ENCODE assay signal across 23 mouse cellular contexts in genomic region chr17:44599132-44599531, GRCm38 (mm10).
A peak's percentile ranks its signal among the peaks of the same experiment; 100 is the strongest.
DNase-seq lines count a peak whose midpoint lies in the region; ATAC-seq and TF ChIP-seq lines count a peak whose summit lies in the region.
"Had no signal": no experiment of that assay in that cellular context is flagged by ENCODE, and none has a peak within 500 bp of the region (broad histone marks: within the 10 kb centered on the region; RNA-seq: fewer than 3 reads in every experiment).

No protein-coding gene starts in this region.

- no peak for TF ChIP-seq RAD21 in CH12.LX (IDR thresholded peaks at IDR 0.05; ENCODE audit: low read depth, low read length)

- no peaks in the 10 kb centered on the region for H3K27me3 ChIP-seq in kidney, embryonic 16.5 days (ENCODE audit: insufficient read depth, low read length)
- no peaks in the 10 kb centered on the region for H3K27me3 ChIP-seq in CH12.LX (replicated peaks)
- H3K27me3 ChIP-seq in small intestine, adult 2 months (ENCODE audit: control insufficient read depth, insufficient read depth, low read length), result no peaks in the 10 kb centered on the region
- no peaks in the 10 kb centered on the region for H3K27me3 ChIP-seq in midbrain, postnatal 0 days (ENCODE audit: insufficient read depth, low read length)
- H3K27me3 ChIP-seq: heart, embryonic 13.5 days; hindbrain, embryonic 15.5 days; liver, embryonic 13.5 days; lung, embryonic 15.5 days; neural tube, embryonic 15.5 days had no signal

- H3K4me3 ChIP-seq in kidney, embryonic 16.5 days (ENCODE audit: low read length), result no peak overlapping the region
- peak overlapping the region in 2 of 3 experiments; percentile 5 to 37 for H3K4me3 ChIP-seq in CH12.LX (replicated peaks in 1 of 3; ENCODE audit: low read depth in 2 of 3, low read length in 2 of 3, poor library complexity in 1 of 3)
- no peak overlapping the region for H3K4me3 ChIP-seq in small intestine, adult 2 months (ENCODE audit: low read depth, low read length)
- H3K4me3 ChIP-seq in midbrain, postnatal 0 days (ENCODE audit: low read depth, low read length), result no peak overlapping the region
- H3K4me3 ChIP-seq: erythroblast, embryonic 14.5 days; heart, embryonic 13.5 days; hindbrain, embryonic 15.5 days; limb, embryonic 12.5 days; liver, embryonic 13.5 days; lung, embryonic 15.5 days; neural tube, embryonic 15.5 days had no signal

- no peak for DNase-seq in kidney, adult 11 months
- DNase-seq in CH12.LX (ENCODE audit: extremely low read depth), result no peak
- no peak for DNase-seq in ovary, postnatal 36 days (ENCODE audit: low spot score)
- no peak for DNase-seq in midbrain, postnatal 0 days (ENCODE audit: low spot score)
- DNase-seq: cerebellum, adult 2 months; gastrocnemius, postnatal 36 days; heart, postnatal 36 days; kidney, postnatal 36 days; liver, embryonic 13.5 days; lung, postnatal 4 days; midbrain, embryonic 14.5 days had no signal

- 94% methylated on average over 2 of the region's 2 CpGs for WGBS in kidney, embryonic 16.5 days
- 79% methylated on average over 2 of the region's 2 CpGs for WGBS in small intestine, adult 2 months
- WGBS in midbrain, postnatal 0 days, result 97% methylated on average over 2 of the region's 2 CpGs

- H3K4me2 ChIP-seq in kidney, embryonic 16.5 days (replicated peaks; ENCODE audit: low read depth, low read length), result no peak overlapping the region
- H3K4me2 ChIP-seq in CH12.LX (ENCODE audit: insufficient read depth, low read depth, poor library complexity, severe bottlenecking), result peak overlapping the region; percentile 95
- no peak overlapping the region for H3K4me2 ChIP-seq in midbrain, postnatal 0 days (ENCODE audit: low read depth, low read length, poor library complexity, severe bottlenecking)
- H3K4me2 ChIP-seq: heart, embryonic 13.5 days; hindbrain, embryonic 15.5 days; limb, embryonic 12.5 days; liver, embryonic 13.5 days; lung, embryonic 15.5 days; neural tube, embryonic 15.5 days had no signal

- H3K9me3 ChIP-seq in kidney, embryonic 16.5 days (ENCODE audit: low read length), result no peaks in the 10 kb centered on the region
- H3K9me3 ChIP-seq in CH12.LX (replicated peaks; ENCODE audit: low read length), result no peaks in the 10 kb centered on the region
- no peaks in the 10 kb centered on the region for H3K9me3 ChIP-seq in midbrain, postnatal 0 days (ENCODE audit: low read length)
- H3K9me3 ChIP-seq: heart, embryonic 13.5 days; hindbrain, embryonic 15.5 days; limb, embryonic 12.5 days; liver, embryonic 13.5 days; lung, embryonic 15.5 days; neural tube, embryonic 15.5 days had no signal

- TF ChIP-seq EP300 in CH12.LX (IDR thresholded peaks at IDR 0.05; ENCODE audit: low read length), result no peak; the same call in 1 of the 2 replicates

- TF ChIP-seq POLR2A in CH12.LX (IDR thresholded peaks at IDR 0.05; ENCODE audit: low read depth, low read length), result no peak
- TF ChIP-seq POLR2A in small intestine, adult 2 months (IDR thresholded peaks at IDR 0.05; ENCODE audit: low read depth, low read length), result no peak

- in situ Hi-C loops in CH12.LX (cut with MboI; ENCODE audit: low pct_ligation_motif_present, low pct_unique_long_range_greater_than_20kb, low sequenced_read_pairs), result no loop called here

- no peaks in the 10 kb centered on the region for H3K79me2 ChIP-seq in CH12.LX (replicated peaks; ENCODE audit: control insufficient read depth, extremely low read depth, insufficient read depth, poor library complexity, severe bottlenecking)

- ATAC-seq in kidney, embryonic 16.5 days (ENCODE audit: low FRiP score, low TSS enrichment), result no peak
- ATAC-seq in common myeloid progenitor, adult 5-6 weeks (replicated peaks; ENCODE audit: low read depth, poor library complexity, severe bottlenecking), result 0 out of 2 replicates have a peak, but pooled peaks have one; percentile 42
- no peak for ATAC-seq in midbrain, postnatal 0 days (ENCODE audit: low FRiP score)
- ATAC-seq: forebrain, embryonic 14.5 days; intestine, postnatal 0 days had no signal

- TF ChIP-seq CTCF in CH12.LX (conservative IDR thresholded peaks at IDR 0.05 in 1 of 2, IDR thresholded peaks at IDR 0.05 in 1 of 2; ENCODE audit: low read depth in 2 of 2, low read length in 2 of 2), result no peak
- no peak for TF ChIP-seq CTCF in small intestine, adult 2 months (IDR thresholded peaks at IDR 0.05; ENCODE audit: extremely low read depth, insufficient read length, insufficient replicate concordance, low read depth, low read length)
- TF ChIP-seq CTCF in midbrain, postnatal 0 days (IDR thresholded peaks at IDR 0.05), result no peak

- no peaks in the 10 kb centered on the region for H3K36me3 ChIP-seq in kidney, embryonic 16.5 days (ENCODE audit: insufficient read depth, low read length)
- no peaks in the 10 kb centered on the region for H3K36me3 ChIP-seq in CH12.LX (replicated peaks in 1 of 2; ENCODE audit: control insufficient read depth in 1 of 2, insufficient read depth in 1 of 2, low read length in 1 of 2)
- H3K36me3 ChIP-seq in small intestine, adult 2 months (ENCODE audit: control insufficient read depth, insufficient read depth, low read length), result no peaks in the 10 kb centered on the region
- no peaks in the 10 kb centered on the region for H3K36me3 ChIP-seq in midbrain, postnatal 0 days (ENCODE audit: insufficient read depth, low read length)
- H3K36me3 ChIP-seq: G1E; heart, embryonic 13.5 days; hindbrain, embryonic 15.5 days; limb, embryonic 12.5 days; liver, embryonic 13.5 days; lung, embryonic 15.5 days; neural tube, embryonic 15.5 days had no signal

- H3K27ac ChIP-seq in kidney, embryonic 16.5 days (ENCODE audit: low read length), result peak overlapping the region; percentile 67
- no peak overlapping the region for H3K27ac ChIP-seq in CH12.LX (ENCODE audit: insufficient read depth, low read depth)
- H3K27ac ChIP-seq in small intestine, adult 2 months (ENCODE audit: insufficient read depth, low read depth, low read length), result 0 out of 2 replicates have a peak overlapping the region, but pooled peaks have one; percentile 16
- H3K27ac ChIP-seq in midbrain, postnatal 0 days (ENCODE audit: low read depth, low read length), result no peak overlapping the region
- H3K27ac ChIP-seq: heart, embryonic 13.5 days; hindbrain, embryonic 15.5 days; limb, embryonic 12.5 days; liver, embryonic 13.5 days; lung, embryonic 15.5 days; neural tube, embryonic 15.5 days had no signal

- H3K4me1 ChIP-seq in kidney, embryonic 16.5 days (ENCODE audit: insufficient read depth, low read length), result peaks cover 10% of the 10 kb centered on the region; the same call in 1 of the 2 replicates
- peaks cover 11 to 12% of the 10 kb centered on the region in 2 experiments for H3K4me1 ChIP-seq in CH12.LX (ENCODE audit: control insufficient read depth in 1 of 2, insufficient read depth in 2 of 2)
- peaks cover 2% of the 10 kb centered on the region; the same call in 1 of the 2 replicates for H3K4me1 ChIP-seq in small intestine, adult 2 months (ENCODE audit: control insufficient read depth, insufficient read depth, insufficient read length, low read length)
- H3K4me1 ChIP-seq in midbrain, postnatal 0 days (ENCODE audit: insufficient read depth, low read length), result no peaks in the 10 kb centered on the region; the same call in 1 of the 2 replicates
- H3K4me1 ChIP-seq: liver, embryonic 13.5 days had no signal

- no peak overlapping the region for H3K9ac ChIP-seq in kidney, embryonic 16.5 days (replicated peaks; ENCODE audit: low read length)
- peak overlapping the region; percentile 69 for H3K9ac ChIP-seq in CH12.LX (ENCODE audit: insufficient read depth, low read depth)
- H3K9ac ChIP-seq in midbrain, postnatal 0 days (replicated peaks; ENCODE audit: low read length, poor library complexity, severe bottlenecking), result no peak overlapping the region
- H3K9ac ChIP-seq: heart, embryonic 13.5 days; hindbrain, embryonic 15.5 days; limb, embryonic 12.5 days; liver, embryonic 13.5 days; lung, embryonic 15.5 days; neural tube, embryonic 15.5 days had no signal

- dilution Hi-C loops in CH12.LX (cut with MboI; ENCODE audit: extremely low pct_ligation_motif_present, extremely low pct_unique_long_range_greater_than_20kb, low sequenced_read_pairs), result no loop called here

TF ChIP-seq in CH12.LX, 34 proteins besides CTCF, POLR2A, EP300 and RAD21:
- TF ChIP-seq USF2 (conservative IDR thresholded peaks at IDR 0.05; ENCODE audit: low read depth, low read length), result no peak
- TF ChIP-seq MXI1 (IDR thresholded peaks at IDR 0.05; ENCODE audit: low read depth, low read length), result 0 out of 2 replicates have a peak, but pooled peaks have one; percentile 25
- TF ChIP-seq SIN3A (IDR thresholded peaks at IDR 0.05; ENCODE audit: low read length), result 0 out of 2 replicates have a peak, but pooled peaks have one; percentile 13
- no peak for TF ChIP-seq SMC3 (IDR thresholded peaks at IDR 0.05; ENCODE audit: low read depth, low read length)
- no peak for TF ChIP-seq NRF1 (IDR thresholded peaks at IDR 0.05; ENCODE audit: low read depth, low read length)
TF ChIP-seq in CH12.LX: peak in this region for 2.

Comparison
In these comparisons a context has a peak if more than half of its experiments do, and no peak if none do; other contexts are left out.
1. H3K27ac ChIP-seq: peak in kidney, embryonic 16.5 days (single experiment) and small intestine, adult 2 months (single experiment); none in CH12.LX (single experiment) and midbrain, postnatal 0 days (single experiment).
2. H3K4me3 ChIP-seq: peak in CH12.LX (2 of 3); none in kidney, embryonic 16.5 days (single experiment), small intestine, adult 2 months (single experiment) and midbrain, postnatal 0 days (single experiment).